ENCODE assay signal across 8 mouse cellular contexts in the genomic region with DNA sequence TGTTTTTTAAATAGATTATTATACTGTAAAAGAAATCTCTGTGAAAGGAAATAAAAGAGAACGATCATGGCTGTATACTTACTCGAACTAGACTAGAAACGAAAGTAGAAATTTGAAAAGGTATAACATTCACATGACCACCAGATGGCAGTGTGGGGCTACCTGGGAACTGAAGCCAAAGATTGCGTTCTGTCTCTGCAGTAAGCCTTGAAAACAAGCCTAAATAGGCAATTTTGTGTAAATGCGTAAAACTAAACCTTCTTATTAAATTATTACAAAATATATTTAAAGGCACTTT. TPM values are rescaled to one million over a fixed set of nuclear protein-coding genes. Genes with fewer than 3 reads are reported as not detected.
DNase-seq lines count a peak whose midpoint lies in the region; ATAC-seq and TF ChIP-seq lines count a peak whose summit lies in the region.

No protein-coding gene starts in this region.

- 28% methylated on average over 5 of the region's 5 CpGs for WGBS in forebrain, embryonic 15.5 days
- WGBS in lung, postnatal 0 days: 21% methylated on average over 5 of the region's 5 CpGs

- TF ChIP-seq EP300 in lung, postnatal 0 days (IDR thresholded peaks at IDR 0.05): no peak

- no peaks in the 10 kb centered on the region for H3K27me3 ChIP-seq in G1E (ENCODE audit: insufficient read depth, low read length)
- no peaks in the 10 kb centered on the region for H3K27me3 ChIP-seq in forebrain, embryonic 15.5 days
- H3K27me3 ChIP-seq in lung, postnatal 0 days (replicated peaks; ENCODE audit: insufficient read depth, low read length): no peaks in the 10 kb centered on the region

- TF ChIP-seq CTCF in G1E (IDR thresholded peaks at IDR 0.05; ENCODE audit: low read depth, low read length): no peak
- peak; percentile 75 for TF ChIP-seq CTCF in lung, postnatal 0 days (IDR thresholded peaks at IDR 0.05)

- H3K27ac ChIP-seq in forebrain, embryonic 15.5 days (replicated peaks): peak overlapping the region; percentile 75
- H3K27ac ChIP-seq in lung, postnatal 0 days (ENCODE audit: low read length): peak overlapping the region; percentile 23; the same call in 1 of the 2 replicates

- DNase-seq in G1E (ENCODE audit: low spot score): no peak
- peak; percentile 71 for DNase-seq in cerebellum, adult 11-12 months
- peak; percentile 30 to 55 for DNase-seq in layer of hippocampus, adult 8-10 months (ENCODE audit: low spot score in 2 of 2)
- peak; percentile 83 for DNase-seq in lung, postnatal 0 days (ENCODE audit: low spot score)
- peak; percentile 54 for DNase-seq in retina, adult 2 months (ENCODE audit: low read depth, low spot score)
- peak; percentile 84 for DNase-seq in thymus, postnatal 4 days

- peak; percentile 40 for ATAC-seq in G1E (ENCODE audit: extremely low read depth, insufficient number of reproducible peaks, low FRiP score, poor library complexity, severe bottlenecking)
- ATAC-seq in forebrain, embryonic 15.5 days (replicated peaks): peak; percentile 71
- ATAC-seq in hematopoietic stem cell, adult 5-6 weeks (replicated peaks in 1 of 2; ENCODE audit: insufficient read depth in 1 of 2, low FRiP score in 2 of 2, low TSS enrichment in 1 of 2, low read depth in 1 of 2, poor library complexity in 2 of 2, severe bottlenecking in 2 of 2): peak; percentile 86 to 87; a peak in 3 of 4 replicates
- ATAC-seq in lung, postnatal 0 days: no peak; the same call in 1 of the 2 replicates

- H3K4me1 ChIP-seq in G1E (ENCODE audit: insufficient read depth, low read depth, low read length): peaks cover 2% of the 10 kb centered on the region; the same call in 1 of the 2 replicates
- peaks cover 8% of the 10 kb centered on the region for H3K4me1 ChIP-seq in forebrain, embryonic 15.5 days
- no peaks in the 10 kb centered on the region for H3K4me1 ChIP-seq in lung, postnatal 0 days (ENCODE audit: insufficient read depth, low read depth, low read length)

- H3K4me2 ChIP-seq in forebrain, embryonic 15.5 days (replicated peaks): peak overlapping the region; percentile 31
- H3K4me2 ChIP-seq in lung, postnatal 0 days (replicated peaks; ENCODE audit: low read depth, low read length): peak overlapping the region; percentile 38

- no peaks in the 10 kb centered on the region for H3K9me3 ChIP-seq in G1E (replicated peaks)
- no peaks in the 10 kb centered on the region for H3K9me3 ChIP-seq in forebrain, embryonic 15.5 days
- H3K9me3 ChIP-seq in lung, postnatal 0 days (ENCODE audit: low read length): no peaks in the 10 kb centered on the region

- H3K4me3 ChIP-seq in G1E (ENCODE audit: low read depth, low read length): no peak overlapping the region; the same call in 1 of the 2 replicates
- peak overlapping the region; percentile 14; the same call in 1 of the 2 replicates for H3K4me3 ChIP-seq in forebrain, embryonic 15.5 days
- peak overlapping the region; percentile 16 for H3K4me3 ChIP-seq in lung, postnatal 0 days (ENCODE audit: low read depth, low read length)

- no peak overlapping the region for H3K9ac ChIP-seq in forebrain, embryonic 15.5 days (replicated peaks)
- H3K9ac ChIP-seq in lung, postnatal 0 days (replicated peaks; ENCODE audit: low read depth): no peak overlapping the region

- no peaks in the 10 kb centered on the region for H3K36me3 ChIP-seq in G1E (replicated peaks)
- H3K36me3 ChIP-seq in forebrain, embryonic 15.5 days: no peaks in the 10 kb centered on the region
- no peaks in the 10 kb centered on the region for H3K36me3 ChIP-seq in lung, postnatal 0 days (ENCODE audit: insufficient read depth, low read length)

RNA-seq across cellular contexts. Expression of a gene that starts 38.5 kb away (rescaled TPM):
- total RNA-seq in G1E (2014; fragmentation: Nextera tagmentation) (not detected in 2 replicates), G1E (2017) (0.12 TPM in 1 of 2 replicates, not detected in the other)
- not detected in 2 replicates for polyA plus RNA-seq in G1E (2012)
- polyA plus RNA-seq in forebrain, embryonic 15.5 days (2015; fragmentation: Nextera tagmentation; extraction: Ambion mirVana): 4.0 and 4.1 TPM in 2 replicates
- total RNA-seq in hematopoietic stem cell, adult 5-6 weeks (2017): not detected in 2 replicates
- not detected for total RNA-seq in layer of hippocampus, adult 8-10 months (2022)
- not detected in 2 replicates for polyA plus RNA-seq in lung, postnatal 0 days (2015; fragmentation: Nextera tagmentation; extraction: Ambion mirVana)

RNA-seq across cellular contexts. Expression of a gene that starts 51.2 kb away (rescaled TPM):
- not detected in 2 replicates for total RNA-seq in G1E (2014; fragmentation: Nextera tagmentation)
- total RNA-seq in G1E (2017): not detected in 2 replicates
- polyA plus RNA-seq in G1E (2012): not detected in 2 replicates
- not detected in 2 replicates for polyA plus RNA-seq in forebrain, embryonic 15.5 days (2015; fragmentation: Nextera tagmentation; extraction: Ambion mirVana)
- not detected in 2 replicates for total RNA-seq in hematopoietic stem cell, adult 5-6 weeks (2017)
- under 1 TPM in 3 of 4 experiments, not detected in 1; 0.18 to 0.40 (median 0.29) TPM for total RNA-seq in layer of hippocampus, adult 8-10 months (2022)
- polyA plus RNA-seq in lung, postnatal 0 days (2015; fragmentation: Nextera tagmentation; extraction: Ambion mirVana): not detected in 2 replicates
